Mouse (Mus musculus) heart, adult 2 months (tissue): ENCODE measurements around the gene Samd4b.

ENCODE experiments used
- CTCF ChIP-seq: fragments of 200-600 bp; IDR thresholded peaks from 2 replicates; pipeline ENCODE4 v1.8.1; 2022; ENCODE audit warnings: antibody characterized with exemption, mild to moderate bottlenecking, moderate library complexity
- EP300 ChIP-seq: fragments of 200-500 bp; IDR thresholded peaks from 2 replicates; pipeline ENCODE4 v1.6.1; 2011; ENCODE audit warnings: low read depth, low read length, control low read depth; ENCODE audit not compliant: insufficient read depth
- POLR2A ChIP-seq: fragments of 200-500 bp; IDR thresholded peaks from 2 replicates; pipeline ENCODE4 v1.6.1; 2011; ENCODE audit warnings: mild to moderate bottlenecking, low read depth, low read length, control low read depth; ENCODE audit not compliant: insufficient read depth

- TF ChIP-seq EP300 (no peak), CTCF (no peak), POLR2A (no peak)
These were observed 217.5 kb downstream of the Samd4b start, which contains the start of gene Zfp36 for GRCm38 (mm10) chr7:28380237-28381016.
